Mouse (Mus musculus) heart, adult 2 months (tissue): ENCODE measurements around the gene Mpped2.

Source experiments
- CTCF ChIP-seq: fragments of 200-600 bp; IDR thresholded peaks from 2 replicates; pipeline ENCODE4 v1.8.1; 2022; ENCODE audit warnings: antibody characterized with exemption, mild to moderate bottlenecking, moderate library complexity
- EP300 ChIP-seq: fragments of 200-500 bp; IDR thresholded peaks from 2 replicates; pipeline ENCODE4 v1.6.1; 2011; ENCODE audit warnings: low read depth, low read length, control low read depth; ENCODE audit not compliant: insufficient read depth
- POLR2A ChIP-seq: fragments of 200-500 bp; IDR thresholded peaks from 2 replicates; pipeline ENCODE4 v1.6.1; 2011; ENCODE audit warnings: mild to moderate bottlenecking, low read depth, low read length, control low read depth; ENCODE audit not compliant: insufficient read depth

- TF ChIP-seq POLR2A (no peak), CTCF (no peak), EP300 (no peak)
Observed at GRCm38 (mm10) chr2:106825461-106825860, 132.4 kb downstream of the Mpped2 start.
